Mouse (Mus musculus) gastrocnemius, postnatal 25 days (tissue): ENCODE measurements around the gene Prss3. TPM values are rescaled to one million over a fixed set of nuclear protein-coding genes. Genes with fewer than 3 reads are reported as not detected.
"Not testable (repeated sequence)": the region's sequence is repeated elsewhere in the genome, so short reads cannot be mapped to it uniquely, and the experiment has no call there.

ENCODE experiments used
- DNase-seq: peaks from one replicate; pipeline ENCODE4 v3.0.0; 2022
- long read RNA-seq, 2 experiments: library from polyadenylated mRNA; stranded (forward); transcript quantifications; one replicate each; pipeline ENCODE4 v2.0.0; 2021
- total RNA-seq, 2 experiments: library from RNA; stranded (reverse); gene quantifications; 1 replicate in 1 of 2; 2 replicates in 1 of 2; pipeline ENCODE4 v1.2.3; 2021

Prss3 gene
- total RNA-seq: not detected
- long read RNA-seq, experiment 1: 0 reads
- long read RNA-seq, experiment 2: 0 reads

DNA sequence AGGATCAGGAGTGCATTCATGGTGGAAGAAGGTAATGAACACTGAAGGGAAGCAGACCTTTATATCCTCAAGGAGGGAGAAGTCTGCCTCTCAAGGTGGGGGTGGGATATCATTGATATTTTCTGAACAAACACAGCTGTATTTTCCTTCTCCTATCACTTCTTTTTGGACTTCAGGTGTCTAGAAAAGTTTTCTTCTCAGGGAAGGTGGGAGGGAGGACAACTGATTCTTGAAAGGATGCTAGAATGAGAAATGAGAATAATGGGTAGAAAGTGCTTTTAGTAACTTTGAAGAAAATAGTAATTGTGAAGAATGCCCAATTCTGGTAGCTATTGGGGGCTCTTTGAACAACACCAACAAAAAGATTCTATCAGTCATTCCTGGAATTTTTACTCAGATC, at the start of gene Prss3:
Prss3 (minus strand) TSS at position 101 of the 400 bp plus-strand sequence.
- DNase-seq: not testable (repeated sequence)

GRCm38 (mm10) chr6:41392056-41392455, 14.6 kb upstream of the Prss3 start, which contains the start of gene Gm5771:
Gene Gm5771 (plus strand): TSS chr6:41392356.
- not testable (repeated sequence) for DNase-seq

DNA sequence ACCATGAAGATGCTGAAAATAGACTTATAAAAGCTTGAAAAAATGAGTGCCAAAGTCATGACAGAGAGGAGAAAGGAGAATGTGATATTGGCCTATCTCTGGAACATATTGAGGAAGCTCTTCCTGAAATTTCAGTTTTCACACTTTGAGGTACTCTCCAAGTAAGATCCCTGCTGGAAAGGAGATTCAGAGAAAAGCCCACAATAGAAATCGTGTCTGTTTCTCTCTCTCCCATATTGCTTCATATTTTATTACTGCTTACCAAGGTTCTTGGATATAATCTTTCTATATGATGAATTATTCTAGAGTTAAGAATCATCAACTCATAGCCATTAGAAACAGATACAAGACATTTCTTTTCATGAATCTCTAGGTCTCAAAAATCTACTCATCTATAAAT, 14.2 kb upstream of the Prss3 start:
- DNase-seq: not testable (repeated sequence)

DNA sequence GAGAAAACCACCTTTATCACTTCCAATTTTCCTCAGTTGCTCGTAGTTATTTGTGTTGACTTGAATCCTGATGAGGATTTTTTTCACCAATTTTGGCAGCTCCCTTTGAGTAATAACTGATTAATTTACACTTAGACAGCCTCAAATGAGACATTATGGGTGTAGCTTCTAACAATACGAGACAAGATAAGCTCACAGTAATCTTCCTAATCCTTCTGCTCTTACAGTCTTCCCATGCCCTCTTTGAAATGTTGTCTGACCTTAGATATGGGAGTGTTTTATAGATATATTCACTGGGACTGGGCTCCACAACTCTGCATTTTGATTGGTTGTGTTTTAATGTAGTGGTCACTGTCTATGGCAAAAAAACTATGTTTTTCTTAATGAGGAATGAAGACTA, 9.3 kb upstream of the Prss3 start:
- DNase-seq: no peak

DNA sequence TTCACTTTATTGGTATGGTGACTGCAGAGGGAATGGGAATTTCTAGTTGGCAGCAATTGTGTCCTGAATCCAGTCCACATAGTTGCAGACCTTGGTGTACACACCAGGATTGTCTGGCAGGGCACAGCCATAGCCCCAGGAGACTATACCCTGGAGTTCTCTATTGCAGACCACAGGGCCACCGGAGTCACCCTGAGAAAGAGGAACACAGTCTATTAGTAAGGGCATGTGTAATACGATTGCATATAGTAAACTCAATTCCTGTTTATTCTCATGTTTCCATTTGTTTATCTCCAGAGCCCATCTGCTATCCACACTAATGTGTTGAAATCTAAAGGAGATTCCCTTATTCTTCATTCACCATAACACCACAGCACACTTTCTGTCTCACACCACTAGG, 3.7 kb downstream of the Prss3 start:
- not testable (repeated sequence) for DNase-seq

- DNase-seq: no peak
These were observed 23.5 kb downstream of the Prss3 start, which contains the start of gene Try10 for GRCm38 (mm10) chr6:41353932-41354331. Gene Try10 (plus strand): TSS chr6:41354105.

Other genes starting within 250 kb of the Prss3 start
- not detected for gene Try4, start 75.4 kb downstream of the Prss3 start, total RNA-seq
- gene Try5, start 60.8 kb downstream of the Prss3 start, total RNA-seq: not detected
- gene Try10, start 23.6 kb downstream of the Prss3 start, total RNA-seq: not detected
- gene Gm5771, start 14.7 kb upstream of the Prss3 start, total RNA-seq: not detected
- gene Gm10334, start 68.5 kb upstream of the Prss3 start, total RNA-seq: not detected
- gene Prss1, start 81.3 kb upstream of the Prss3 start, total RNA-seq: not detected
- gene Prss2, start 144.1 kb upstream of the Prss3 start, total RNA-seq: not detected
- 1 to 10 TPM; 1.2 to 1.6 TPM for gene Ephb6, start 227.8 kb upstream of the Prss3 start, total RNA-seq